In genomic region chr9:35024591-35025496, GRCm38 (mm10) we compare ENCODE assay signal across 9 mouse cellular contexts.
A peak's percentile ranks its signal among the peaks of the same experiment; 100 is the strongest.
DNase-seq lines count a peak whose midpoint lies in the region; ATAC-seq and TF ChIP-seq lines count a peak whose summit lies in the region.
"Had no signal": no experiment of that assay in that cellular context is flagged by ENCODE, and none has a peak within 500 bp of the region (broad histone marks: within the 10 kb centered on the region; RNA-seq: fewer than 3 reads in every experiment).

No protein-coding gene starts in this region.

- H3K27me3 ChIP-seq in lung, embryonic 14.5 days (ENCODE audit: insufficient read depth, low read length): 0 out of 2 replicates have a peak, but pooled peaks cover 13% of the 10 kb centered on the region
- peaks cover 15% of the 10 kb centered on the region for H3K27me3 ChIP-seq in heart, postnatal 0 days (ENCODE audit: control insufficient read depth, insufficient read depth, low read length)
- peaks cover 46% of the 10 kb centered on the region for H3K27me3 ChIP-seq in liver, embryonic 13.5 days
- H3K27me3 ChIP-seq in stomach, embryonic 16.5 days (ENCODE audit: control insufficient read depth, insufficient read depth, low read length): peaks cover 15% of the 10 kb centered on the region; the same call in 1 of the 2 replicates
- H3K27me3 ChIP-seq: Patski had no signal

- no peak for TF ChIP-seq EP300 in heart, postnatal 0 days (IDR thresholded peaks at IDR 0.05; ENCODE audit: low read depth)

- peak overlapping the region; percentile 25 for H3K4me3 ChIP-seq in lung, embryonic 14.5 days (ENCODE audit: low read depth, low read length)
- peak overlapping the region; percentile 29 for H3K4me3 ChIP-seq in heart, postnatal 0 days (ENCODE audit: low read depth, low read length)
- H3K4me3 ChIP-seq in liver, embryonic 13.5 days (replicated peaks): 0 out of 2 replicates have a peak overlapping the region, but pooled peaks have one; percentile 18
- peak overlapping the region; percentile 22 for H3K4me3 ChIP-seq in stomach, embryonic 16.5 days (replicated peaks; ENCODE audit: low read length)

- H3K27ac ChIP-seq in lung, embryonic 14.5 days (ENCODE audit: low read depth): no peak overlapping the region
- no peak overlapping the region for H3K27ac ChIP-seq in heart, postnatal 0 days (ENCODE audit: low read depth)
- no peak overlapping the region for H3K27ac ChIP-seq in liver, embryonic 13.5 days
- H3K27ac ChIP-seq in stomach, embryonic 16.5 days (ENCODE audit: low read length): no peak overlapping the region

- peak overlapping the region; percentile 38; the same call in 1 of the 2 replicates for H3K9ac ChIP-seq in lung, embryonic 14.5 days
- H3K9ac ChIP-seq in heart, postnatal 0 days (replicated peaks; ENCODE audit: low read depth, low read length): no peak overlapping the region; the same call in 1 of the 2 replicates
- no peak overlapping the region for H3K9ac ChIP-seq in liver, embryonic 13.5 days
- peak overlapping the region; percentile 31; the same call in 1 of the 2 replicates for H3K9ac ChIP-seq in stomach, embryonic 16.5 days (ENCODE audit: low read length)

- peak overlapping the region; percentile 58 for H3K4me2 ChIP-seq in lung, embryonic 14.5 days
- H3K4me2 ChIP-seq in heart, postnatal 0 days (ENCODE audit: low read depth, low read length): peak overlapping the region; percentile 56
- peak overlapping the region; percentile 46 for H3K4me2 ChIP-seq in liver, embryonic 13.5 days
- peak overlapping the region; percentile 51 for H3K4me2 ChIP-seq in stomach, embryonic 16.5 days (ENCODE audit: low read depth, low read length)

- H3K36me3 ChIP-seq in lung, embryonic 14.5 days (ENCODE audit: insufficient read depth): no peaks in the 10 kb centered on the region
- no peaks in the 10 kb centered on the region for H3K36me3 ChIP-seq in heart, postnatal 0 days (replicated peaks; ENCODE audit: control insufficient read depth, insufficient read depth, low read length)
- no peaks in the 10 kb centered on the region for H3K36me3 ChIP-seq in liver, embryonic 13.5 days
- no peaks in the 10 kb centered on the region for H3K36me3 ChIP-seq in stomach, embryonic 16.5 days (ENCODE audit: control insufficient read depth, insufficient read depth, low read length)

- ATAC-seq in lung, embryonic 14.5 days (ENCODE audit: insufficient read depth): no peak; the same call in 1 of the 2 replicates
- ATAC-seq in heart, postnatal 0 days (ENCODE audit: insufficient read depth, low read depth): no peak
- ATAC-seq in liver, embryonic 13.5 days (ENCODE audit: low read depth): no peak
- peak; percentile 25; the same call in 1 of the 2 replicates for ATAC-seq in stomach, embryonic 16.5 days (ENCODE audit: insufficient read depth, low FRiP score)
- ATAC-seq: Patski had no signal

- H3K9me3 ChIP-seq in lung, embryonic 14.5 days (ENCODE audit: low read depth, low read length): no peaks in the 10 kb centered on the region
- no peaks in the 10 kb centered on the region for H3K9me3 ChIP-seq in heart, postnatal 0 days (replicated peaks; ENCODE audit: control insufficient read depth, low read length)
- no peaks in the 10 kb centered on the region for H3K9me3 ChIP-seq in liver, embryonic 13.5 days (replicated peaks)
- H3K9me3 ChIP-seq in stomach, embryonic 16.5 days (replicated peaks; ENCODE audit: control insufficient read depth, low read length): no peaks in the 10 kb centered on the region

- DNase-seq in lung, embryonic 14.5 days: no peak
- DNase-seq in lung, postnatal 14 days: no peak
- DNase-seq in heart, postnatal 0 days (ENCODE audit: low spot score): no peak
- no peak for DNase-seq in liver, embryonic 13.5 days
- no peak for DNase-seq in frontal cortex, postnatal 36 days (ENCODE audit: low spot score in 2 of 2)
- no peak for DNase-seq in cerebellum, postnatal 14 days
- DNase-seq in layer of hippocampus, postnatal 36 days: no peak

- 0 out of 2 replicates have a peak, but pooled peaks have one; percentile 2 for TF ChIP-seq CTCF in lung, embryonic 14.5 days (IDR thresholded peaks at IDR 0.05; ENCODE audit: low read depth)
- no peak for TF ChIP-seq CTCF in heart, postnatal 0 days (IDR thresholded peaks at IDR 0.05; ENCODE audit: low read depth)

- H3K4me1 ChIP-seq in lung, embryonic 14.5 days (ENCODE audit: insufficient read depth): 0 out of 2 replicates have a peak, but pooled peaks cover 2% of the 10 kb centered on the region
- peaks cover 17% of the 10 kb centered on the region for H3K4me1 ChIP-seq in heart, postnatal 0 days (ENCODE audit: control insufficient read depth, insufficient read depth)
- no peaks in the 10 kb centered on the region; the same call in 1 of the 2 replicates for H3K4me1 ChIP-seq in liver, embryonic 13.5 days (replicated peaks)
- peaks cover 6% of the 10 kb centered on the region; the same call in 1 of the 2 replicates for H3K4me1 ChIP-seq in stomach, embryonic 16.5 days (ENCODE audit: control insufficient read depth, insufficient read depth, low read length)

- WGBS in lung, embryonic 14.5 days: 4% methylated on average over 25 of the region's 25 CpGs
- WGBS in heart, postnatal 0 days: 8% methylated on average over 25 of the region's 25 CpGs
- WGBS in liver, embryonic 13.5 days (ENCODE audit: insufficient replicate concordance): 8% methylated on average over 25 of the region's 25 CpGs
- WGBS in stomach, embryonic 16.5 days: 8% methylated on average over 25 of the region's 25 CpGs

Comparison
In these comparisons a context has a peak if more than half of its experiments do, and no peak if none do; other contexts are left out.
1. H3K9ac ChIP-seq: peak in lung, embryonic 14.5 days (single experiment) and stomach, embryonic 16.5 days (single experiment); none in heart, postnatal 0 days (single experiment) and liver, embryonic 13.5 days (single experiment).
2. Peak in every context shown above with its lines, with median percentiles within 50 percentile points of each other: H3K4me2 ChIP-seq and H3K4me3 ChIP-seq.